Mouse (Mus musculus) embryonic facial prominence, embryonic 10.5 days (tissue): ENCODE data around the gene Muc3. TPM values are rescaled to one million over a fixed set of nuclear protein-coding genes. Genes with fewer than 3 reads are reported as not detected.

Experiments used
- polyA plus RNA-seq: library from polyadenylated mRNA; unstranded; fragments of >200 nt; fragmentation: Nextera tagmentation; extraction: Ambion mirVana; gene quantifications from 2 replicates; pipeline ENCODE4 v1.2.1, GENCODE M21; 2016

Muc3 gene
- polyA plus RNA-seq, 1 experiment from 2014 or later, result not detected

Other genes with a start within 250 kb of the Muc3 start
- 77.9 and 86.1 TPM in 2 replicates for gene Ift22, start 241.2 kb downstream of the Muc3 start, polyA plus RNA-seq
- 267 and 272 TPM in 2 replicates for gene Fis1, start 196.0 kb downstream of the Muc3 start, polyA plus RNA-seq
- 0.10 and 0.29 TPM in 2 replicates for gene Cldn15, start 182.7 kb downstream of the Muc3 start, polyA plus RNA-seq
- gene Plod3, start 162.3 kb downstream of the Muc3 start, polyA plus RNA-seq, result 42.6 and 44.6 TPM in 2 replicates
- 106 and 117 TPM in 2 replicates for gene Znhit1, start 161.3 kb downstream of the Muc3 start, polyA plus RNA-seq
- 0.39 and 0.40 TPM in 2 replicates for gene Vgf, start 122.9 kb downstream of the Muc3 start, polyA plus RNA-seq
- 177 and 178 TPM in 2 replicates for gene Ap1s1, start 103.2 kb downstream of the Muc3 start, polyA plus RNA-seq
- gene Serpine1, start 77.1 kb downstream of the Muc3 start, polyA plus RNA-seq, result 0.12 TPM in 1 of 2 replicates, not detected in the other
- gene Trim56, start 33.1 kb downstream of the Muc3 start, polyA plus RNA-seq, result 3.7 and 3.8 TPM in 2 replicates
- not detected in 2 replicates for gene Muc3a, start 63.1 kb upstream of the Muc3 start, polyA plus RNA-seq
- gene Ache, start 138.2 kb upstream of the Muc3 start, polyA plus RNA-seq, result 3.8 and 4.5 TPM in 2 replicates
- gene Ufsp1, start 145.3 kb upstream of the Muc3 start, polyA plus RNA-seq, result 7.8 and 8.3 TPM in 2 replicates
- gene Srrt, start 158.4 kb upstream of the Muc3 start, polyA plus RNA-seq, result 191 and 214 TPM in 2 replicates
- gene Trip6, start 165.1 kb upstream of the Muc3 start, polyA plus RNA-seq, result 73.1 and 76.2 TPM in 2 replicates
- 12.6 and 13.4 TPM in 2 replicates for gene Slc12a9, start 184.3 kb upstream of the Muc3 start, polyA plus RNA-seq
- gene Ephb4, start 200.8 kb upstream of the Muc3 start, polyA plus RNA-seq, result 53.6 and 56.8 TPM in 2 replicates